Mouse (Mus musculus) effector memory CD4-positive, alpha-beta T cell, adult 7 months (primary cell): Measurements from ENCODE around the gene Olfr1161. TPM values are rescaled to one million over a fixed set of nuclear protein-coding genes. Genes with fewer than 3 reads are reported as not detected.

Experiments used
- polyA plus RNA-seq: library from polyadenylated mRNA; unstranded; fragments of 100-300 nt; shearing (Covaris generic); gene quantifications from one replicate; pipeline ENCODE4 v1.2.1, GENCODE M21; 2017

Gene Olfr1161
- polyA plus RNA-seq = not detected

GRCm38 (mm10) chr2:88022474-88022873 is at the start of gene Olfr1161:
Gene Olfr1161 (plus strand): TSS chr2:88022774.

GRCm38 (mm10) chr2:87974563-87974962 is 48.0 kb upstream of the Olfr1161 start, which contains the start of gene Olfr74:
Gene Olfr74 (minus strand): TSS chr2:87974663.

GRCm38 (mm10) chr2:87989813-87990212 is 32.8 kb upstream of the Olfr1161 start, which contains the start of gene Olfr1158:
Gene Olfr1158 (plus strand): TSS chr2:87990113.

GRCm38 (mm10) chr2:88007515-88008318 is 14.9 kb upstream of the Olfr1161 start, which contains the start of gene Olfr1160:
Gene Olfr1160 (minus strand): TSS chr2:88008268.

GRCm38 (mm10) chr2:88037599-88037998 is 15.0 kb downstream of the Olfr1161 start, which contains the start of gene Olfr73:
Gene Olfr73 (minus strand): TSS chr2:88037699.

GRCm38 (mm10) chr2:88051029-88051428 is 28.5 kb downstream of the Olfr1161 start, which contains the start of gene Olfr1162:
Gene Olfr1162 (minus strand): TSS chr2:88051129.

GRCm38 (mm10) chr2:88071730-88072129 is 49.2 kb downstream of the Olfr1161 start, which contains the start of gene Olfr1163:
Gene Olfr1163 (minus strand): TSS chr2:88071830.

Other genes starting within 250 kb of the Olfr1161 start
- not detected for gene Olfr152, start 243.3 kb upstream of the Olfr1161 start, polyA plus RNA-seq
- not detected for gene Olfr1143, start 222.2 kb upstream of the Olfr1161 start, polyA plus RNA-seq
- not detected for gene Olfr1145, start 213.0 kb upstream of the Olfr1161 start, polyA plus RNA-seq
- gene Olfr1148, start 192.2 kb upstream of the Olfr1161 start, polyA plus RNA-seq = 0.28 TPM
- gene Olfr1150-ps1, start 178.8 kb upstream of the Olfr1161 start, polyA plus RNA-seq = not detected
- not detected for gene Olfr1151, start 166.9 kb upstream of the Olfr1161 start, polyA plus RNA-seq
- 0.09 TPM for gene Olfr1152, start 156.3 kb upstream of the Olfr1161 start, polyA plus RNA-seq
- not detected for gene Olfr1153, start 127.8 kb upstream of the Olfr1161 start, polyA plus RNA-seq
- gene Olfr1154, start 117.6 kb upstream of the Olfr1161 start, polyA plus RNA-seq = not detected
- not detected for gene Olfr1155, start 77.6 kb upstream of the Olfr1161 start, polyA plus RNA-seq
- 0.20 TPM for gene Olfr1156, start 69.7 kb upstream of the Olfr1161 start, polyA plus RNA-seq
- not detected for gene Olfr1157, start 54.5 kb upstream of the Olfr1161 start, polyA plus RNA-seq
- gene Olfr74, start 48.1 kb upstream of the Olfr1161 start, polyA plus RNA-seq = not detected
- not detected for gene Olfr1158, start 32.7 kb upstream of the Olfr1161 start, polyA plus RNA-seq
- 0.16 TPM for gene Olfr1160, start 14.5 kb upstream of the Olfr1161 start, polyA plus RNA-seq
- gene Olfr73, start 14.9 kb downstream of the Olfr1161 start, polyA plus RNA-seq = not detected
- gene Olfr1162, start 28.4 kb downstream of the Olfr1161 start, polyA plus RNA-seq = 0.10 TPM
- not detected for gene Olfr1163, start 49.1 kb downstream of the Olfr1161 start, polyA plus RNA-seq
- not detected for gene Olfr1164, start 71.2 kb downstream of the Olfr1161 start, polyA plus RNA-seq
- not detected for gene Olfr1166, start 105.5 kb downstream of the Olfr1161 start, polyA plus RNA-seq
- not detected for gene Olfr1167, start 132.4 kb downstream of the Olfr1161 start, polyA plus RNA-seq
- gene Olfr1168, start 159.1 kb downstream of the Olfr1161 start, polyA plus RNA-seq = not detected
- not detected for gene Olfr1170, start 205.6 kb downstream of the Olfr1161 start, polyA plus RNA-seq